Mouse (Mus musculus): Measurements from ENCODE around the gene Sidt1. TPM values are rescaled to one million over a fixed set of nuclear protein-coding genes. Genes with fewer than 3 reads are reported as not detected.

Gene Sidt1
- polyA plus RNA-seq, 1 experiment = 7.9 TPM

GRCm38 (mm10) chr16:44210156-44211053, 122.6 kb downstream of the Sidt1 start:
- TF ChIP-seq CTCF (IDR thresholded peaks at IDR 0.05; ENCODE audit: borderline replicate concordance, extremely low read depth, insufficient read depth, insufficient read length) = no peak
- TF ChIP-seq POLR2A (IDR thresholded peaks at IDR 0.05; ENCODE audit: borderline replicate concordance, extremely low read depth, insufficient read depth, insufficient read length, poor library complexity, severe bottlenecking) = no peak
- DNase-seq (ENCODE audit: low read depth) = no peak

GRCm38 (mm10) chr16:44205973-44206372, 127.0 kb downstream of the Sidt1 start:
- TF ChIP-seq POLR2A (IDR thresholded peaks at IDR 0.05; ENCODE audit: borderline replicate concordance, extremely low read depth, insufficient read depth, insufficient read length, poor library complexity, severe bottlenecking) (no peak), CTCF (IDR thresholded peaks at IDR 0.05; ENCODE audit: borderline replicate concordance, extremely low read depth, insufficient read depth, insufficient read length) (no peak)
- no peak for DNase-seq (ENCODE audit: low read depth)

GRCm38 (mm10) chr16:44204331-44204730, 128.7 kb downstream of the Sidt1 start:
- no peak for TF ChIP-seq CTCF (IDR thresholded peaks at IDR 0.05; ENCODE audit: borderline replicate concordance, extremely low read depth, insufficient read depth, insufficient read length)
- TF ChIP-seq POLR2A (IDR thresholded peaks at IDR 0.05; ENCODE audit: borderline replicate concordance, extremely low read depth, insufficient read depth, insufficient read length, poor library complexity, severe bottlenecking) = no peak
- peak; percentile 66 for DNase-seq (ENCODE audit: low read depth)

GRCm38 (mm10) chr16:44200146-44200545, 132.8 kb downstream of the Sidt1 start:
- no peak for DNase-seq (ENCODE audit: low read depth)
- TF ChIP-seq POLR2A (IDR thresholded peaks at IDR 0.05; ENCODE audit: borderline replicate concordance, extremely low read depth, insufficient read depth, insufficient read length, poor library complexity, severe bottlenecking) = no peak

GRCm38 (mm10) chr16:44199066-44199703, 133.8 kb downstream of the Sidt1 start:
- no peak for DNase-seq (ENCODE audit: low read depth)
- TF ChIP-seq POLR2A (IDR thresholded peaks at IDR 0.05; ENCODE audit: borderline replicate concordance, extremely low read depth, insufficient read depth, insufficient read length, poor library complexity, severe bottlenecking) (no peak), CTCF (IDR thresholded peaks at IDR 0.05; ENCODE audit: borderline replicate concordance, extremely low read depth, insufficient read depth, insufficient read length) (no peak)

GRCm38 (mm10) chr16:44190968-44191367, 142.0 kb downstream of the Sidt1 start:
- DNase-seq (ENCODE audit: low read depth) = no peak
- TF ChIP-seq CTCF (IDR thresholded peaks at IDR 0.05; ENCODE audit: borderline replicate concordance, extremely low read depth, insufficient read depth, insufficient read length) = no peak
- no peak for TF ChIP-seq POLR2A (IDR thresholded peaks at IDR 0.05; ENCODE audit: borderline replicate concordance, extremely low read depth, insufficient read depth, insufficient read length, poor library complexity, severe bottlenecking)

Other genes starting within 250 kb of the Sidt1 start
- 75.6 and 84.2 TPM in 2 replicates for gene Atp6v1a, start 193.5 kb downstream of the Sidt1 start, polyA plus RNA-seq (2012; rRNA removed)
- gene Naa50, start 193.4 kb downstream of the Sidt1 start, polyA plus RNA-seq (2012; rRNA removed) = 19.0 and 25.1 TPM in 2 replicates
- gene Usf3, start 159.9 kb downstream of the Sidt1 start, polyA plus RNA-seq (2012; rRNA removed) = 8.7 and 11.6 TPM in 2 replicates
- gene Spice1, start 13.9 kb upstream of the Sidt1 start, polyA plus RNA-seq (2012; rRNA removed) = 16.6 and 24.8 TPM in 2 replicates
- 6.4 and 11.1 TPM in 2 replicates for gene Cfap44, start 61.6 kb upstream of the Sidt1 start, polyA plus RNA-seq (2012; rRNA removed)
- gene Boc, start 225.7 kb upstream of the Sidt1 start, polyA plus RNA-seq (2012; rRNA removed) = 20.2 and 20.5 TPM in 2 replicates